8 mouse cellular contexts compared by ENCODE assay signal in the genomic region with DNA sequence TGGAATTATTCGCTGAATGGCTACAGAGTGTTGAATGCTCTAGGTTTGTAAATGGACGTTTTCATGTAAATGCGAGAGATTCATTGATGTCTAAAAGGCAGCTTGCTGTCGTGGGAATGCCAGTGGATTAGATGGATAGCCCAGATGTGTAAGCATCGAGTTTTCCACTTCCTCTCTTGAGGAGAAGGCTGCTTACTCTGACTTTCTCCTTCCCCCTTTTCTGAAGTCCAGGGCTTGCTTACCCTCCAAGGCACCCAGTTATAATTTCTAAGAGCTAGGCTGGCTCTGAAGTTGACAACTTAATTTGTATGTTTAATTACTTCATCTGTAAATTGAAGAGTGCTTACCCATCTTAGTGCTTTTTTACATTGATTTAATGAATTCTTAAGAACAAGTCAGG. TPM values are rescaled to one million over a fixed set of nuclear protein-coding genes. Genes with fewer than 3 reads are reported as not detected.
DNase-seq lines count a peak whose midpoint lies in the region; ATAC-seq and TF ChIP-seq lines count a peak whose summit lies in the region.

No protein-coding gene starts in this region.

- H3K4me1 ChIP-seq in cerebellum, adult 2 months (ENCODE audit: control insufficient read depth, insufficient read depth, low read length): no peaks in the 10 kb centered on the region; the same call in 1 of the 2 replicates
- peaks cover 21% of the 10 kb centered on the region for H3K4me1 ChIP-seq in E14TG2a.4 (replicated peaks; ENCODE audit: low read depth, low read length)
- H3K4me1 ChIP-seq in forebrain, embryonic 16.5 days (replicated peaks; ENCODE audit: control insufficient read depth, insufficient read depth, low read length): peaks cover 23% of the 10 kb centered on the region
- peaks cover 0 to 7% of the 10 kb centered on the region in 2 experiments; a peak in 2 of 4 replicates for H3K4me1 ChIP-seq in liver, embryonic 14.5 days (replicated peaks; ENCODE audit: control insufficient read depth in 2 of 2, insufficient read depth in 2 of 2, low read length in 1 of 2)

- H3K4me2 ChIP-seq in forebrain, embryonic 16.5 days (ENCODE audit: low read length): peak overlapping the region; percentile 88
- H3K4me2 ChIP-seq in liver, embryonic 14.5 days (ENCODE audit: low read depth): peak overlapping the region; percentile 91

- no peak for DNase-seq in cerebellum, adult 2 months
- DNase-seq in cerebellum, postnatal 25 days: no peak
- no peak for DNase-seq in liver, embryonic 14.5 days (ENCODE audit: low read depth in 3 of 3, low spot score in 3 of 3)
- no peak for DNase-seq in frontal cortex, adult 2 months (ENCODE audit: extremely low spot score in 1 of 2, low spot score in 1 of 2)
- no peak for DNase-seq in natural killer cell, adult 2 months (ENCODE audit: low spot score in 2 of 2)
- DNase-seq in gastrocnemius, postnatal 36 days: no peak

- H3K9me3 ChIP-seq in E14TG2a.4 (ENCODE audit: low read length): no peaks in the 10 kb centered on the region
- H3K9me3 ChIP-seq in forebrain, embryonic 16.5 days (ENCODE audit: control insufficient read depth, low read length): no peaks in the 10 kb centered on the region
- no peaks in the 10 kb centered on the region for H3K9me3 ChIP-seq in liver, embryonic 14.5 days (ENCODE audit: control insufficient read depth, low read length)

- no peak for ATAC-seq in forebrain, embryonic 16.5 days
- no peak for ATAC-seq in liver, embryonic 14.5 days (ENCODE audit: insufficient read depth)

- TF ChIP-seq EP300 in liver, embryonic 14.5 days (IDR thresholded peaks at IDR 0.05; ENCODE audit: low read depth): no peak

- peaks cover 5% of the 10 kb centered on the region; the same call in 1 of the 2 replicates for H3K36me3 ChIP-seq in E14TG2a.4 (ENCODE audit: insufficient read depth, low read length)
- H3K36me3 ChIP-seq in forebrain, embryonic 16.5 days (ENCODE audit: control insufficient read depth, insufficient read depth): no peaks in the 10 kb centered on the region
- peaks cover 3% of the 10 kb centered on the region for H3K36me3 ChIP-seq in liver, embryonic 14.5 days (replicated peaks; ENCODE audit: control insufficient read depth, insufficient read depth, low read depth)

- no peak for TF ChIP-seq CTCF in cerebellum, adult 2 months (IDR thresholded peaks at IDR 0.05; ENCODE audit: borderline replicate concordance, insufficient read depth, low read depth, low read length)
- no peak for TF ChIP-seq CTCF in E14TG2a.4 (conservative IDR thresholded peaks at IDR 0.05; ENCODE audit: low read length)
- TF ChIP-seq CTCF in liver, embryonic 14.5 days (IDR thresholded peaks at IDR 0.05; ENCODE audit: low read depth): no peak

- H3K4me3 ChIP-seq in cerebellum, adult 2 months (replicated peaks; ENCODE audit: insufficient read depth, low read depth, low read length): peak overlapping the region; percentile 72
- peak overlapping the region; percentile 84 for H3K4me3 ChIP-seq in E14TG2a.4 (replicated peaks; ENCODE audit: low read length)
- peak overlapping the region; percentile 90 for H3K4me3 ChIP-seq in forebrain, embryonic 16.5 days (replicated peaks; ENCODE audit: low read length)
- H3K4me3 ChIP-seq in liver, embryonic 14.5 days (ENCODE audit: insufficient read depth in 1 of 2, low read depth in 2 of 2, low read length in 2 of 2): peak overlapping the region; percentile 85 to 95

- H3K27ac ChIP-seq in cerebellum, adult 2 months (ENCODE audit: insufficient read depth, low read length): no peak overlapping the region
- no peak overlapping the region for H3K27ac ChIP-seq in forebrain, embryonic 16.5 days (ENCODE audit: low read length)
- H3K27ac ChIP-seq in liver, embryonic 14.5 days: no peak overlapping the region

- no peaks in the 10 kb centered on the region for H3K27me3 ChIP-seq in cerebellum, adult 2 months (ENCODE audit: control insufficient read depth, insufficient read depth, low read length)
- no peaks in the 10 kb centered on the region for H3K27me3 ChIP-seq in E14TG2a.4 (ENCODE audit: insufficient read depth, low read length)
- H3K27me3 ChIP-seq in forebrain, embryonic 16.5 days (replicated peaks; ENCODE audit: control insufficient read depth, insufficient read depth, low read length): no peaks in the 10 kb centered on the region
- no peaks in the 10 kb centered on the region for H3K27me3 ChIP-seq in liver, embryonic 14.5 days (ENCODE audit: control insufficient read depth, insufficient read depth, low read length)

- WGBS in cerebellum, adult 2 months: 16% methylated on average over 5 of the region's 5 CpGs
- WGBS in forebrain, embryonic 16.5 days: 16% methylated on average over 5 of the region's 5 CpGs
- WGBS in liver, embryonic 14.5 days (ENCODE audit: insufficient replicate concordance): 19% methylated on average over 5 of the region's 5 CpGs

- no peak for TF ChIP-seq POLR2A in cerebellum, adult 2 months (IDR thresholded peaks at IDR 0.05; ENCODE audit: borderline replicate concordance, insufficient read depth, low read length)

- intact Hi-C loops in gastrocnemius, postnatal 36 days (cut with DNase I): loop anchor here (2.0 kb wide), 1 partner anchor 109 kb away; the partner anchor contains the start of gene Cmc1

- peak overlapping the region; percentile 97 for H3K9ac ChIP-seq in forebrain, embryonic 16.5 days (replicated peaks; ENCODE audit: low read depth, low read length)
- peak overlapping the region; percentile 94 for H3K9ac ChIP-seq in liver, embryonic 14.5 days (replicated peaks)

RNA-seq across cellular contexts. Expression of gene Azi2, which starts 1.3 kb away (rescaled TPM):
- 60.9 and 62.1 TPM in 2 replicates for polyA plus RNA-seq in cerebellum, adult 2 months (2012; rRNA removed)
- 87.2 and 92.4 TPM in 2 replicates for polyA plus RNA-seq in forebrain, embryonic 16.5 days (2015; fragmentation: Nextera tagmentation; extraction: Ambion mirVana)
- 10.2 and 16.9 TPM in 2 replicates for polyA plus RNA-seq in liver, embryonic 14.5 days (2012; rRNA removed)
- polyA plus RNA-seq in liver, embryonic 14.5 days (2014; fragmentation: Nextera tagmentation; extraction: Ambion mirVana): 33.7 and 36.3 TPM in 2 replicates
- polyA plus RNA-seq in frontal cortex, adult 2 months (2012; rRNA removed): 51.2 and 54.4 TPM in 2 replicates
- total RNA-seq in gastrocnemius, postnatal 36 days (2021): 10 to 100 TPM; 29.7 to 38.7 TPM
